Mouse (Mus musculus) E14TG2a.4 (cell line): ENCODE measurements around the gene Mdga2.

ENCODE experiments used
- H3K27me3 ChIP-seq: 2 replicates; pipeline ENCODE4 v1.6.1; 2014; ENCODE audit warnings: low read length, control low read depth; ENCODE audit not compliant: insufficient read depth
- H3K36me3 ChIP-seq: 2 replicates; pipeline ENCODE4 v1.6.1; 2014; ENCODE audit warnings: low read length, control low read depth; ENCODE audit not compliant: insufficient read depth
- H3K4me1 ChIP-seq: replicated peaks from 2 replicates; pipeline ENCODE4 v1.6.1; 2014; ENCODE audit warnings: low read depth, low read length, control low read depth
- H3K4me3 ChIP-seq: replicated peaks from 2 replicates; pipeline ENCODE4 v1.5.1; 2014; ENCODE audit warnings: mild to moderate bottlenecking, low read length
- H3K9me3 ChIP-seq: 2 replicates; pipeline ENCODE4 v1.6.1; 2014; ENCODE audit warnings: low read length, control low read depth
- CTCF ChIP-seq: conservative IDR thresholded peaks from 2 replicates; pipeline ENCODE4 v1.5.1; 2014; ENCODE audit warnings: low read length
- NANOG ChIP-seq: IDR thresholded peaks from 2 replicates; pipeline ENCODE4 v1.6.1; 2014; ENCODE audit warnings: borderline replicate concordance, low read length, mixed read lengths
- POU5F1 ChIP-seq: IDR thresholded peaks from 2 replicates; pipeline ENCODE4 v1.6.1; 2014; ENCODE audit warnings: low read length, borderline replicate concordance

Gene Mdga2

GRCm38 (mm10) chr12:67104171-67104570 is 118.2 kb downstream of the Mdga2 start:
- H3K36me3 ChIP-seq, result no peaks in the 10 kb centered on the region
- no peaks in the 10 kb centered on the region for H3K9me3 ChIP-seq
- no peaks in the 10 kb centered on the region for H3K27me3 ChIP-seq
- H3K4me1 ChIP-seq, result no peaks in the 10 kb centered on the region
- H3K4me3 ChIP-seq, result no peak overlapping the region
- TF ChIP-seq POU5F1, result no peak
- TF ChIP-seq NANOG, result no peak
- no peak for TF ChIP-seq CTCF

GRCm38 (mm10) chr12:67094414-67094813 is 127.9 kb downstream of the Mdga2 start:
- H3K4me3 ChIP-seq, result no peak overlapping the region
- no peaks in the 10 kb centered on the region for H3K9me3 ChIP-seq
- no peaks in the 10 kb centered on the region for H3K36me3 ChIP-seq
- no peak for TF ChIP-seq CTCF
- no peak for TF ChIP-seq POU5F1
- TF ChIP-seq NANOG, result no peak
- no peaks in the 10 kb centered on the region for H3K27me3 ChIP-seq
- no peaks in the 10 kb centered on the region for H3K4me1 ChIP-seq

GRCm38 (mm10) chr12:67090420-67090965 is 131.9 kb downstream of the Mdga2 start:
- H3K9me3 ChIP-seq, result no peaks in the 10 kb centered on the region
- H3K4me1 ChIP-seq, result no peaks in the 10 kb centered on the region
- TF ChIP-seq POU5F1 (no peak), CTCF (no peak), NANOG (no peak)
- H3K27me3 ChIP-seq, result no peaks in the 10 kb centered on the region
- no peaks in the 10 kb centered on the region for H3K36me3 ChIP-seq
- H3K4me3 ChIP-seq, result no peak overlapping the region

- no peaks in the 10 kb centered on the region for H3K4me1 ChIP-seq
- no peak for TF ChIP-seq POU5F1
- TF ChIP-seq NANOG, result no peak
- no peak for TF ChIP-seq CTCF
- no peaks in the 10 kb centered on the region for H3K36me3 ChIP-seq
- H3K27me3 ChIP-seq, result no peaks in the 10 kb centered on the region
- H3K9me3 ChIP-seq, result no peaks in the 10 kb centered on the region; the same call in 1 of the 2 replicates
- no peak overlapping the region for H3K4me3 ChIP-seq
Observed at GRCm38 (mm10) chr12:67059136-67060014, 163.0 kb downstream of the Mdga2 start.

GRCm38 (mm10) chr12:67056621-67057020 is 165.7 kb downstream of the Mdga2 start:
- Histone ChIP-seq H3K27me3 (no peaks in the 10 kb centered on the region), H3K36me3 (no peaks in the 10 kb centered on the region), H3K4me1 (no peaks in the 10 kb centered on the region), H3K9me3 (no peaks in the 10 kb centered on the region; the same call in 1 of the 2 replicates), H3K4me3 (no peak overlapping the region)
- TF ChIP-seq CTCF, result no peak
- no peak for TF ChIP-seq NANOG
- no peak for TF ChIP-seq POU5F1

- H3K9me3 ChIP-seq, result no peaks in the 10 kb centered on the region
- TF ChIP-seq POU5F1, result no peak
- no peak for TF ChIP-seq CTCF
- TF ChIP-seq NANOG, result no peak
- H3K4me3 ChIP-seq, result no peak overlapping the region
Observed at GRCm38 (mm10) chr12:67045099-67045750, 177.1 kb downstream of the Mdga2 start.

GRCm38 (mm10) chr12:67041865-67042264 is 180.5 kb downstream of the Mdga2 start:
- H3K36me3 ChIP-seq, result no peaks in the 10 kb centered on the region
- no peaks in the 10 kb centered on the region for H3K9me3 ChIP-seq
- no peak overlapping the region for H3K4me3 ChIP-seq
- H3K27me3 ChIP-seq, result no peaks in the 10 kb centered on the region
- H3K4me1 ChIP-seq, result no peaks in the 10 kb centered on the region
- TF ChIP-seq POU5F1, result no peak
- no peak for TF ChIP-seq CTCF
- no peak for TF ChIP-seq NANOG

More at GRCm38 (mm10) chr12:67045099-67045750, 177.1 kb downstream of the Mdga2 start:
- Histone ChIP-seq H3K36me3 (no peaks in the 10 kb centered on the region), H3K27me3 (no peaks in the 10 kb centered on the region), H3K4me1 (no peaks in the 10 kb centered on the region)
